8 mouse cellular contexts compared by ENCODE assay signal in genomic region chr19:57411375-57412196, GRCm38 (mm10). TPM values are rescaled to one million over a fixed set of nuclear protein-coding genes. Genes with fewer than 3 reads are reported as not detected.
A peak's percentile ranks its signal among the peaks of the same experiment; 100 is the strongest.
DNase-seq lines count a peak whose midpoint lies in the region; ATAC-seq and TF ChIP-seq lines count a peak whose summit lies in the region.

No protein-coding gene starts in this region.

- H3K4me3 ChIP-seq in forebrain, embryonic 14.5 days (ENCODE audit: low read depth, low read length): no peak overlapping the region
- H3K4me3 ChIP-seq in liver, embryonic 14.5 days (ENCODE audit: insufficient read depth in 1 of 2, low read depth in 2 of 2, low read length in 2 of 2): 0 out of 4 replicates have a peak overlapping the region, but pooled peaks of 1 of the 2 experiments have one; percentile 3
- H3K4me3 ChIP-seq in stomach, embryonic 16.5 days (replicated peaks; ENCODE audit: low read length): peak overlapping the region; percentile 28

- 51% methylated on average over 29 of the region's 29 CpGs for WGBS in forebrain, embryonic 14.5 days
- 22% methylated on average over 29 of the region's 29 CpGs for WGBS in liver, embryonic 14.5 days (ENCODE audit: insufficient replicate concordance)
- WGBS in stomach, embryonic 16.5 days: 15% methylated on average over 29 of the region's 29 CpGs

- H3K4me1 ChIP-seq in forebrain, embryonic 14.5 days (ENCODE audit: control insufficient read depth, insufficient read depth, low read length): no peaks in the 10 kb centered on the region
- peaks cover 0 to 11% of the 10 kb centered on the region in 2 experiments; a peak in 2 of 4 replicates for H3K4me1 ChIP-seq in liver, embryonic 14.5 days (replicated peaks; ENCODE audit: control insufficient read depth in 2 of 2, insufficient read depth in 2 of 2, low read length in 1 of 2)
- peaks cover 14% of the 10 kb centered on the region for H3K4me1 ChIP-seq in stomach, embryonic 16.5 days (ENCODE audit: control insufficient read depth, insufficient read depth, low read length)

- H3K36me3 ChIP-seq in forebrain, embryonic 14.5 days (ENCODE audit: control insufficient read depth, insufficient read depth, low read length): no peaks in the 10 kb centered on the region
- H3K36me3 ChIP-seq in liver, embryonic 14.5 days (replicated peaks; ENCODE audit: control insufficient read depth, insufficient read depth, low read depth): no peaks in the 10 kb centered on the region
- no peaks in the 10 kb centered on the region for H3K36me3 ChIP-seq in stomach, embryonic 16.5 days (ENCODE audit: control insufficient read depth, insufficient read depth, low read length)

- DNase-seq in B cell, adult 2 months: peak; percentile 47 to 51
- peak; percentile 37 for DNase-seq in brain, embryonic 18.5 days (ENCODE audit: low read depth, low spot score)
- peak; percentile 69 for DNase-seq in forebrain, embryonic 14.5 days (ENCODE audit: low spot score)
- peak; percentile 77 to 83 for DNase-seq in heart, postnatal 14 days
- peak; percentile 88 to 91 for DNase-seq in kidney, postnatal 25 days
- no peak for DNase-seq in liver, embryonic 14.5 days (ENCODE audit: low read depth in 3 of 3, low spot score in 3 of 3)
- peak; percentile 45 for DNase-seq in neural tube, embryonic 10.5 days (ENCODE audit: extremely low spot score, low spot score)

- 0 out of 2 replicates have a peak, but pooled peaks have one; percentile 26 for ATAC-seq in forebrain, embryonic 14.5 days
- no peak for ATAC-seq in liver, embryonic 14.5 days (ENCODE audit: insufficient read depth)
- peak; percentile 80 for ATAC-seq in stomach, embryonic 16.5 days (ENCODE audit: insufficient read depth, low FRiP score)

- H3K9ac ChIP-seq in forebrain, embryonic 14.5 days (ENCODE audit: low read length): 0 out of 2 replicates have a peak overlapping the region, but pooled peaks have one; percentile 32
- H3K9ac ChIP-seq in liver, embryonic 14.5 days (replicated peaks): no peak overlapping the region
- peak overlapping the region; percentile 34; the same call in 1 of the 2 replicates for H3K9ac ChIP-seq in stomach, embryonic 16.5 days (ENCODE audit: low read length)

- H3K9me3 ChIP-seq in forebrain, embryonic 14.5 days (replicated peaks; ENCODE audit: control insufficient read depth, low read length): no peaks in the 10 kb centered on the region
- H3K9me3 ChIP-seq in liver, embryonic 14.5 days (ENCODE audit: control insufficient read depth, low read length): no peaks in the 10 kb centered on the region
- H3K9me3 ChIP-seq in stomach, embryonic 16.5 days (replicated peaks; ENCODE audit: control insufficient read depth, low read length): no peaks in the 10 kb centered on the region

- H3K27me3 ChIP-seq in forebrain, embryonic 14.5 days (replicated peaks; ENCODE audit: control insufficient read depth, insufficient read depth, low read length): no peaks in the 10 kb centered on the region
- H3K27me3 ChIP-seq in liver, embryonic 14.5 days (ENCODE audit: control insufficient read depth, insufficient read depth, low read length): no peaks in the 10 kb centered on the region
- H3K27me3 ChIP-seq in stomach, embryonic 16.5 days (ENCODE audit: control insufficient read depth, insufficient read depth, low read length): no peaks in the 10 kb centered on the region

- H3K4me2 ChIP-seq in forebrain, embryonic 14.5 days (ENCODE audit: low read length): peak overlapping the region; percentile 28
- H3K4me2 ChIP-seq in liver, embryonic 14.5 days (ENCODE audit: low read depth): peak overlapping the region; percentile 47
- H3K4me2 ChIP-seq in stomach, embryonic 16.5 days (ENCODE audit: low read depth, low read length): peak overlapping the region; percentile 48

- TF ChIP-seq CTCF in liver, embryonic 14.5 days (IDR thresholded peaks at IDR 0.05; ENCODE audit: low read depth): no peak

- intact Hi-C loops in heart, postnatal 14 days (cut with DNase I): no loop called here

- no peak for TF ChIP-seq EP300 in liver, embryonic 14.5 days (IDR thresholded peaks at IDR 0.05; ENCODE audit: low read depth)

- peak overlapping the region; percentile 33; the same call in 1 of the 2 replicates for H3K27ac ChIP-seq in forebrain, embryonic 14.5 days (ENCODE audit: low read depth, low read length)
- H3K27ac ChIP-seq in liver, embryonic 14.5 days: no peak overlapping the region
- peak overlapping the region; percentile 87 for H3K27ac ChIP-seq in stomach, embryonic 16.5 days (ENCODE audit: low read length)

RNA-seq across cellular contexts. Expression of gene Trub1, which starts 41.1 kb away (rescaled TPM):
- 14.9 and 15.4 TPM in 2 replicates for polyA plus RNA-seq in forebrain, embryonic 14.5 days (2014; fragmentation: Nextera tagmentation; extraction: Ambion mirVana)
- total RNA-seq in heart, postnatal 14 days (2021): 1 to 10 TPM; 5.7 to 6.1 TPM
- polyA plus RNA-seq in liver, embryonic 14.5 days (2012; rRNA removed): 4.2 and 6.7 TPM in 2 replicates
- polyA plus RNA-seq in liver, embryonic 14.5 days (2014; fragmentation: Nextera tagmentation; extraction: Ambion mirVana): 7.8 and 8.1 TPM in 2 replicates
- 24.7 and 25.8 TPM in 2 replicates for polyA plus RNA-seq in stomach, embryonic 16.5 days (2015; fragmentation: Nextera tagmentation; extraction: Ambion mirVana)

RNA-seq across cellular contexts. Expression of gene Fam160b1, which starts 51.1 kb away (rescaled TPM):
- 12.7 and 15.0 TPM in 2 replicates for polyA plus RNA-seq in forebrain, embryonic 14.5 days (2014; fragmentation: Nextera tagmentation; extraction: Ambion mirVana)
- total RNA-seq in heart, postnatal 14 days (2021): 10 to 100 TPM; 14.8 to 14.9 TPM
- 4.8 and 5.1 TPM in 2 replicates for polyA plus RNA-seq in liver, embryonic 14.5 days (2012; rRNA removed)
- 5.4 and 6.4 TPM in 2 replicates for polyA plus RNA-seq in liver, embryonic 14.5 days (2014; fragmentation: Nextera tagmentation; extraction: Ambion mirVana)
- 11.6 and 12.4 TPM in 2 replicates for polyA plus RNA-seq in stomach, embryonic 16.5 days (2015; fragmentation: Nextera tagmentation; extraction: Ambion mirVana)

Comparison
In these comparisons a context has a peak if more than half of its experiments do, and no peak if none do; other contexts are left out.
1. DNase-seq: peak in B cell, adult 2 months (2 of 2), brain, embryonic 18.5 days (single experiment), forebrain, embryonic 14.5 days (single experiment), heart, postnatal 14 days (2 of 2), kidney, postnatal 25 days (2 of 2) and neural tube, embryonic 10.5 days (single experiment); none in liver, embryonic 14.5 days (0 of 3).
2. Peak in every context shown above with its lines, with median percentiles within 50 percentile points of each other: H3K4me2 ChIP-seq.